Mouse (Mus musculus) forebrain, embryonic 16.5 days (tissue): ENCODE results near the gene Myh7. TPM values are rescaled to one million over a fixed set of nuclear protein-coding genes. Genes with fewer than 3 reads are reported as not detected.

Experiments
- ATAC-seq: fragments of 200-750 bp; cut with Nextera tagmentation; 2 replicates; pipeline ENCODE4 v1.8.0; 2017; ENCODE audit warnings: mild to moderate bottlenecking, moderate library complexity
- H3K27ac ChIP-seq: fragments of 300-500 bp; sonication (generic); 2 replicates; pipeline ENCODE4 v1.5.1; 2014; ENCODE audit warnings: low read length, control low read depth
- H3K27me3 ChIP-seq: fragments of 300-500 bp; sonication (generic); replicated peaks from 2 replicates; pipeline ENCODE4 v1.6.1; 2014; ENCODE audit warnings: low read length; ENCODE audit not compliant: control insufficient read depth, insufficient read depth
- H3K36me3 ChIP-seq: fragments of 300-500 bp; sonication (generic); 2 replicates; pipeline ENCODE4 v1.6.1; 2014; ENCODE audit not compliant: control insufficient read depth, insufficient read depth
- H3K4me1 ChIP-seq: fragments of 300-500 bp; sonication (generic); replicated peaks from 2 replicates; pipeline ENCODE4 v1.6.1; 2014; ENCODE audit warnings: low read length; ENCODE audit not compliant: control insufficient read depth, insufficient read depth
- H3K4me2 ChIP-seq: fragments of 300-500 bp; sonication (generic); 2 replicates; pipeline ENCODE4 v1.6.1; 2014; ENCODE audit warnings: mild to moderate bottlenecking, low read length, control low read depth
- H3K4me3 ChIP-seq: fragments of 300-500 bp; sonication (generic); replicated peaks from 2 replicates; pipeline ENCODE4 v1.5.1; 2014; ENCODE audit warnings: mild to moderate bottlenecking, low read length, control low read depth
- H3K9ac ChIP-seq: fragments of 300-500 bp; sonication (generic); replicated peaks from 2 replicates; pipeline ENCODE4 v1.6.1; 2014; ENCODE audit warnings: low read depth, low read length, control low read depth
- H3K9me3 ChIP-seq: fragments of 300-500 bp; sonication (generic); 2 replicates; pipeline ENCODE4 v1.6.1; 2016; ENCODE audit warnings: low read length; ENCODE audit not compliant: control insufficient read depth
- WGBS: fragments of 180-500 bp; shearing (Covaris S2); extraction: QIAGEN DNeasy Blood & Tissue Kit; methylation state at CpG from one replicate; pipeline ENCODE4 v1.1.7; 2014; 5-methylcytosine and 5-hydroxymethylcytosine counted together
- polyA plus RNA-seq: library from polyadenylated mRNA; unstranded; fragments of >200 nt; fragmentation: Nextera tagmentation; extraction: Ambion mirVana; gene quantifications from 2 replicates; pipeline ENCODE4 v1.2.1, GENCODE M21; 2015

Gene Myh7
- polyA plus RNA-seq, 1 experiment from 2014 or later: 7.4 TPM

DNA sequence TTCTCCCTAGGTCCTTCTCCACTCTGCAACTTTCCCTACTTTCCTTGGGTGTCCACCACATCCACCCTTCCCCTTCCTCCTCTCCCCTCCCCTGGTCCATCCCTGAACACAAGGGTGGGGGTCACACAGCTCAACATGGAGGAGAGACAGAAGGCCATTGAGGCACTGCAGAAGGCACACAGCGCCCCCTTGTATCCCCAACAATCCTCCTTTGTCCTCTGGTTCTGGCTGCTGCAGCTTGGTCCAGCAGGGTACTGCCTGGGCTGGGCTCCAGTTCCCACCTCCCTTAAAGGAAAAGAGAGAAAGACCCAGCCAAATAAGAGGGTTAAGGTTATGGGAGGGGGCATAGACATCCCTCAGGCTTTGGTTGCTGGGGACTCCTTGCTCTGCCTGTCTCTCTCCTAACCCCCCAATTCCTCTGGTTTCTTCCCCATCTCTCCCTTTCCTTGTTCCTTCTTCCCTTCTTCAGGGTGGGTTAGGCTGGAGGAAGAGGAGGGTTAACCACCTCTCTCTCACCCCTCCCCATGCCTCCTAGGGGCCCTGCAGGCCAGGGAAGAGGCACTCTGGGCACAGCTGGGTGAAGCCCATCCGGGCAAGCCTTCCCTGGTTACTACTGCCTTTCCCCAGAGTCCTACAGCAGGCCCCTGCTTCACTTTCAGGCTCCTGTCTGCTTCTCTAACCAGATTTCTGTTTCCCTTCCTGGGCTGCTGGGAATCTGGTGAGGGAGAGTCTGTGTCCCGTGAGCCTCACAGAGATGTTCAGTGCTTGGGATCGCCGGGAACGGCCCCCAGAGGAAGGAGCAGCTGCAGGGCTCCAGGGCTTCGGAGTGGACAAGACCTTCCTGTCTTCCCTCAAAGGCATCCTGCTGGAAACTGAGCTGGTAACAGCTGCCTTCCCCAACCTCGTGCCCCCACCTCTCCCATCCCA, 58.3 kb downstream of the Myh7 start, which contains the start of gene Cmtm5:
TSS of gene Cmtm5 (plus strand) at position 358 of the 927 bp plus-strand sequence.
- H3K9ac ChIP-seq: 0 out of 2 replicates have a peak within 1 kb of the TSS, but pooled peaks have one; percentile 26

DNA sequence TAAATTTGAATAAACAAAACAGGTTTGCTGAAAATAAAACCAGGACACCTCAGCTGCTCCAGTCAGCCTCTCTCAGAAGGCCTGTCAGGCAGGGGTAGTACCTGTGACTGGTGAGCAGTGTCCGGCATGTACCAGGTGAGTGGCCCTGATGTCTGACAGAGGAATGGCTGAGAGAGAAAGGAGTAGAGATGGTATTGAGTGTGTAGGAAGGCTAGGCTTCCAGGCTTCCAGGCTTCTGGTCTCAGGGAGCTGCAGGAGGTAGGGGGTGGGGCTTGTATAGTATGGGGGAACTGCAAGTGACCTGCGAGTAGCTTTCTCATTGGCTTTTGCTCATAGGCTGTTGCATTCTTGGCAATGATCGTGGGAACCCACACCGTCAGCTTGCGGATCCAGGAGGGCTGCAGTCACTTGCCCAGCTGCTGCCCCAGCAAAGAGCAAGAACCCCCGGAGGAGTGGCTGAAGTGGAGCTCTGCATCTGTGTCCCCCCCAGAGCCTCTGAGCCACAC, 61.7 kb downstream of the Myh7 start, which contains the start of gene Il25:
TSS of gene Il25 (plus strand) at position 51 of the 506 bp plus-strand sequence.
- 29% methylated on average over 6 of the region's 6 CpGs for WGBS
- Histone ChIP-seq H3K4me3 (no peak within 1 kb of the TSS), H3K27ac (no peak within 1 kb of the TSS), H3K4me1 (peaks cover 6% of the 10 kb centered on the region; the same call in 1 of the 2 replicates), H3K9ac (no peak within 1 kb of the TSS), H3K27me3 (no peaks in the 10 kb centered on the region), H3K9me3 (no peaks in the 10 kb centered on the region), H3K36me3 (no peaks in the 10 kb centered on the region), H3K4me2 (no peak within 1 kb of the TSS)
- ATAC-seq: no peak

More for the DNA sequence above, 58.3 kb downstream of the Myh7 start, which contains the start of gene Cmtm5:
- H3K27ac ChIP-seq: peak within 1 kb of the TSS; percentile 24; the same call in 1 of the 2 replicates
- peak; percentile 71 for ATAC-seq
- H3K36me3 ChIP-seq: no peaks in the 10 kb centered on the region
- H3K4me3 ChIP-seq: no peak within 1 kb of the TSS
- 40% methylated on average over 8 of the region's 8 CpGs for WGBS
- peaks cover 3% of the 10 kb centered on the region; the same call in 1 of the 2 replicates for H3K4me1 ChIP-seq
- H3K27me3 ChIP-seq: no peaks in the 10 kb centered on the region
- H3K4me2 ChIP-seq: no peak within 1 kb of the TSS
- H3K9me3 ChIP-seq: no peaks in the 10 kb centered on the region

DNA sequence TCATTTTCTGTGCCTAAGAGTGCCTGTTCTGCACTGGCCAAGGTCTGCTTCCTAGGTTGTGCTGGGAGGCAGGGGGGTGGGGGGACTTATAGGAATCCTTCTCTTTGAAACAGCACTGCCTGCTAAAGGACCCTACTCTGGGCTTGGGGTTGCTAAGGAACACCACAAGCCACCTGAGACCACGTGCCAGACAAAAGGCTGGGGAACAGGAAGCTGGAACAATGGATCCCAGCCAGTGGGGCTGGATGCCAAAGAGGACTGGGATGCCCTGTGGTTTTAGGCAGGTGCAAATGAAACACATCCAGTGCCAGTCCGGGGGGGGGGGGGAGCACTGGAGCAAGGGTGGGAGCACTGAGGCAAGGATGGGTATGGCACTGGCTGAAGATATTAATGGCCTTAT, 64.0 kb downstream of the Myh7 start:
- H3K4me1 ChIP-seq: peaks cover 18% of the 10 kb centered on the region
- no peak overlapping the region for H3K9ac ChIP-seq
- H3K27me3 ChIP-seq: no peaks in the 10 kb centered on the region
- WGBS: 0% methylated on average over 2 of the region's 2 CpGs
- no peak overlapping the region for H3K27ac ChIP-seq
- H3K4me2 ChIP-seq: no peak overlapping the region
- no peak overlapping the region for H3K4me3 ChIP-seq
- H3K36me3 ChIP-seq: no peaks in the 10 kb centered on the region
- no peaks in the 10 kb centered on the region for H3K9me3 ChIP-seq
- no peak for ATAC-seq

DNA sequence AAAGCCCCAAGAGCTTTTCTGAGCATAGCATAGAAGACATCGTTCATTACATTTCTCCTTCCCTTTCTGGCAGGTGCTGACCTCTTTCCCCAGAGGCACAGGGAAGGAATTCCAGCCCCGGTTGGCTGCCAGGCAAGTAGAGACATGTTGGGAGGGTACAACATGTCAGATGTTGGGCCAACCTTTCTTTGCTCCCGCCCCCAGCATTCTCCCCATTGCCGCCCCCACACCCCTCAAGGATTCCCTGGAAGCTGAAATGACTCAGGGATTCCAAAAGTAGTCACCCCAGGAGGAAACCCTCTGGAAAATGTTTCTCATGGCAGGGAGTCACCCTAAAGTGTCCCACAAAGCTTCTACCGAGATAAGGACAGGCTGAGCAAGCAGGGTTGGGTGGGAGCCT, 64.6 kb downstream of the Myh7 start:
- Histone ChIP-seq H3K9me3 (no peaks in the 10 kb centered on the region), H3K9ac (no peak overlapping the region), H3K4me3 (no peak overlapping the region), H3K27ac (no peak overlapping the region), H3K27me3 (no peaks in the 10 kb centered on the region), H3K4me1 (peaks cover 23% of the 10 kb centered on the region), H3K36me3 (no peaks in the 10 kb centered on the region), H3K4me2 (no peak overlapping the region)
- WGBS: 84% methylated on average over 5 of the region's 5 CpGs
- no peak for ATAC-seq

DNA sequence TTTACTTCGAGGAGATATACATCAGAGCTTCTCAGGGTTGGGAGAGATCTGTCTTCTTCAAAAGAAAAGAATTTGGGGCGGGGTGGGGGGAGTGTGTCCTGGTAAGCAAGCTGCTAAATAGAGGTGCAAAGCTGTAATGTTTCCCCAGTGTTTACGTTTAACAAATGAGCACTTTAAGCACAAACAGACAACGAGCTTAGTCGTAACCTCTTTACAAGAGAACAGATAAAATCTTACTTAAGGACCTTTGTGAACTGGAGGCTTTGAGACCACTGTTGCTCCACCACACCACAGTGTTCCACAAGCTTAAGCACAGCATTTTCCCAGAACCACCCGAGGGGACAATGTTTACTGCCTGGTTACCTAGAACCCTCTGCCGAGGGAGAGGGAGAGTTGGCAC, 67.1 kb downstream of the Myh7 start:
- no peak for ATAC-seq
- Histone ChIP-seq H3K9ac (peak overlapping the region; percentile 90), H3K4me3 (no peak overlapping the region; the same call in 1 of the 2 replicates), H3K9me3 (no peaks in the 10 kb centered on the region), H3K27me3 (no peaks in the 10 kb centered on the region), H3K36me3 (no peaks in the 10 kb centered on the region), H3K4me1 (peaks cover 35% of the 10 kb centered on the region), H3K27ac (peak overlapping the region; percentile 96), H3K4me2 (peak overlapping the region; percentile 94)
- 15% methylated on average over 7 of the region's 7 CpGs for WGBS

DNA sequence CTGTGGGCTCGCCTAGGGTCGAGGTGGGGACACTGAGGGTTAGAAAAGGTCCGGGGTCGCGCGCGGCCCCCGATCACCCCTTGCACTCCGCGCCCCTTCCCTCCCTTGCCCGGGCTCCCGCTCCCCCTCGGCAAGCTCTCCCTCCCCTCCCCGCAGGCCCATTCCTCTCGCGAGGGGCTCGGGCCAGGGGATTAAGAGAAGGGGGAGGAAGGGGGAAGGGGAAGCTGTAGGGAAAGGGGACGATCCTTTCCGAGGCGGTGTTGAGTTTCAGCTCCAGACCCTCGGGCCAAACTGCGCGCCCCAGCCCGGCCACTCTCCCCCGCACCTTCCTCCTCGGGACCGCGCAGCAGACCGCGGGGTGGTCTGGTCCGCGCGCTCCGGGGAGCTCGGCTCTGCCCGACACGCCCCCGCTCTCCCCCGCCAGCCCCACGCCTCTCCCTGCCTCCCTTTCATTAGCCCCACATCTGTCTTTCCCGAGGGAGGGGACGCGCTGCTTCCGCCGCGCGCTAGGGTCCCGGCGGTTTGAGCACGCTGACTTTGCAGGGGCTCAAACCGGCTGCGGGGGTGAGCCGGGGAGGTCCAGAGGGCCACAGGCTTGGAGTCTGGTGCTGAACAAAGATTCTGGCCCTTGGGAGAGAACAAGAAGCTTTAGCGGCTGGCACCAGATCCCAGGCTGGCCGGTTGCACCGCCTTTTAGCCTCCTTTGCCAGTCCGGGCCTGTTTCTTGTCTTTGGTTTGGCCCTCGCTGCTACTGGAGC, 67.8 kb downstream of the Myh7 start:
- peak overlapping the region; percentile 59 for H3K4me3 ChIP-seq
- peak overlapping the region; percentile 96 for H3K27ac ChIP-seq
- peak overlapping the region; percentile 90 for H3K9ac ChIP-seq
- H3K27me3 ChIP-seq: no peaks in the 10 kb centered on the region
- peak; percentile 60 for ATAC-seq
- H3K36me3 ChIP-seq: no peaks in the 10 kb centered on the region; the same call in 1 of the 2 replicates
- H3K4me2 ChIP-seq: peak overlapping the region; percentile 94
- under 1% methylated on average over 51 of the region's 58 CpGs for WGBS
- peaks cover under 1% of the 10 kb centered on the region; the same call in 1 of the 2 replicates for H3K9me3 ChIP-seq
- peaks cover 35% of the 10 kb centered on the region for H3K4me1 ChIP-seq

DNA sequence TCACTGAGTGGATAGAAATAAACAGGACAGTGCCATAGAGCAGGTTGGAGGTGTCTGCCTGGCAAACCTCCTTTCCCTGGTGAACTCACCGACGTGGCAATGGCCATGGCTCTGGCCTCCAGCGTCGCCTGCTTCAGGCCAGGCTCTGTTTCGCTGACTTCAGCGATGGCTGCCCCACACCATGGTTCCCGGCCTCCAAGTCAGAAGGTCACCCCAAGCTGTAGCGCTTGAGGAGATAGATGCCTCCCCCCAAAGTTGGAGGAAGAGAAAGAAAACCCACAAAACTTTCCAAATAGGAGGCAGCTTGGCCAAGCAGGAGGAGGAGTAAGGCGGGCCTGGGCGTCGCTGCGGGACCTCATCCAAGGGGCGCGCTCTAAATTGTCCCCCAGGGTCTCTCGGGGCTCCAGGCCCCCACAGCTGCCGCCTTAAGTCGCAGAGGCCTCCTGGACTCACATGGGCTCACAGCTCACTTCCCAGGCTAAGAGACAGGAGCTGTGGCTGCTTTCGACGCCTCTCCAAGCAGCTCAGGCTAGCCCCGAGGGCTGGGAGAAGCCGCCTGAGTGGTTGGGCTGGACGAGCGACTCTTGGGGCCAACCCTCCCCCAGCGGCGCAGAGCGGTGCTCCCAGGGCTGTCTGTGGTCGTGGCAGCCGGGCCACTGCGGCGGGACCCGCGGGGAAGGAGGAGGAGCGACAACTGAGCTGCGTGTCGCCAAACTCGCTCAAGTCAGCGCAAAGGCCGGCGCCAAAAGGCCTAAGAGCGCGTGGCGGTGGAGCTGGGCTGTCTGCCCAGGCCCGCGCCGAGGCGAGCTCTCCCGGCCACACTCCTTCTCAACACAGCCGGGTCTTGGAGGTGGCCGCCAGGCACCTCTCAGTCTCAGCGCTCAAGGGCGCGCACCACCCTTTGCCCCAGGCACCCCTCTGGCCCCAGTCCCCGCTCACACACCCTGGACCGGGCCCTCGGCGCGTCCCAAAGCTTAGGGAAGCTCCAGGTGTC, 68.8 kb downstream of the Myh7 start, which contains the start of gene Efs:
TSS of gene Efs (minus strand) at position 778 of the 994 bp plus-strand sequence.
- peak within 1 kb of the TSS; percentile 96 for H3K27ac ChIP-seq
- peaks cover 35% of the 10 kb centered on the region for H3K4me1 ChIP-seq
- 1% methylated on average over 57 of the region's 57 CpGs for WGBS

More for the DNA sequence above, 68.8 kb downstream of the Myh7 start, which contains the start of gene Efs:
- ATAC-seq: peak; percentile 55
- H3K9me3 ChIP-seq: peaks cover 10% of the 10 kb centered on the region; the same call in 1 of the 2 replicates
- H3K4me3 ChIP-seq: peak within 1 kb of the TSS; percentile 59
- H3K9ac ChIP-seq: peak within 1 kb of the TSS; percentile 90
- H3K4me2 ChIP-seq: peak within 1 kb of the TSS; percentile 94
- H3K27me3 ChIP-seq: no peaks in the 10 kb centered on the region
- H3K36me3 ChIP-seq: peaks cover 3% of the 10 kb centered on the region
